Mouse (Mus musculus): ENCODE data around the gene Dnajc12.

GRCm38 (mm10) chr10:63417061-63417460 is 34.8 kb downstream of the Dnajc12 start:
- TF ChIP-seq CTCF (IDR thresholded peaks at IDR 0.05; ENCODE audit: control insufficient read depth, insufficient read depth, low read length) (no peak), POLR2A (IDR thresholded peaks at IDR 0.05; ENCODE audit: borderline replicate concordance, control insufficient read depth, low read depth, low read length) (no peak)
